Mouse (Mus musculus): ENCODE data around the gene Qpctl. TPM values are rescaled to one million over a fixed set of nuclear protein-coding genes. Genes with fewer than 3 reads are reported as not detected.

Gene Qpctl
- polyA plus RNA-seq, 1 experiment from 2014 or later: 28.8 TPM

DNA sequence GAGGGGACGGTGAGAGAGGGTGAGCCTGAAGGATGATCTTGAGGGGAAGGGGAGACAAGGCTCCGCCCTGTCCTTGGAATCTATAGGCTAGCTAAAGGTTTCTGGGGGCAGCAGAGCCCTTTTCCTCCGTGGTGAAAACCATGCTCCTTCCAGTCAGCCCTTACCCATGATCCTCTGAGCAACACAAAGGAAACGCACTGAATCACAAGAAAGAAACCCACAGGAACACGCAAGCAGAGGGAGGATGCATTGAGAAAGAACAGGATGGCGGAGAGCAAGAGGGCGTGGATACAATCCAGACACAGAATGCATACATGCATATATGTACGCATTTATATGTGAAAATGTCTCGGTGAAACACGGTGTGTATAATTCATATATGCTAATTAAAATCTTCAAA is 20.4 kb upstream of the Qpctl start:
- Histone ChIP-seq H3K9ac (ENCODE audit: low read depth, low read length) (no peak overlapping the region), H3K4me2 (ENCODE audit: low read length) (no peak overlapping the region), H3K4me1 (ENCODE audit: control insufficient read depth, insufficient read depth, low read length) (peaks cover 23% of the 10 kb centered on the region), H3K9me3 (replicated peaks; ENCODE audit: control insufficient read depth, low read length, poor library complexity, severe bottlenecking) (no peaks in the 10 kb centered on the region), H3K36me3 (ENCODE audit: control insufficient read depth, insufficient read depth, low read length) (no peaks in the 10 kb centered on the region), H3K27me3 (ENCODE audit: control insufficient read depth, insufficient read depth, low read depth, low read length) (peaks cover 3% of the 10 kb centered on the region; the same call in 1 of the 2 replicates), H3K4me3 (ENCODE audit: low read depth, low read length) (no peak overlapping the region), H3K27ac (ENCODE audit: low read length) (peak overlapping the region; percentile 2; the same call in 1 of the 2 replicates)
- WGBS: 53% methylated on average over 10 of the region's 10 CpGs
- ATAC-seq: no peak

GRCm38 (mm10) chr7:19166990-19167389 is 17.9 kb upstream of the Qpctl start:
- no peak overlapping the region for H3K4me3 ChIP-seq (ENCODE audit: low read depth, low read length)
- no peak overlapping the region for H3K27ac ChIP-seq (ENCODE audit: low read length)
- no peaks in the 10 kb centered on the region for H3K9me3 ChIP-seq (replicated peaks; ENCODE audit: control insufficient read depth, low read length, poor library complexity, severe bottlenecking)
- peaks cover 15% of the 10 kb centered on the region for H3K4me1 ChIP-seq (ENCODE audit: control insufficient read depth, insufficient read depth, low read length)
- peaks cover 8% of the 10 kb centered on the region for H3K27me3 ChIP-seq (ENCODE audit: control insufficient read depth, insufficient read depth, low read depth, low read length)
- WGBS: 90% methylated on average over 3 of the region's 3 CpGs
- ATAC-seq: no peak
- no peak overlapping the region for H3K9ac ChIP-seq (ENCODE audit: low read depth, low read length)
- H3K36me3 ChIP-seq (ENCODE audit: control insufficient read depth, insufficient read depth, low read length): no peaks in the 10 kb centered on the region
- H3K4me2 ChIP-seq (ENCODE audit: low read length): no peak overlapping the region

- H3K9me3 ChIP-seq (replicated peaks; ENCODE audit: control insufficient read depth, low read length, poor library complexity, severe bottlenecking): no peaks in the 10 kb centered on the region
- H3K27me3 ChIP-seq (ENCODE audit: control insufficient read depth, insufficient read depth, low read depth, low read length): peaks cover 8% of the 10 kb centered on the region
- peaks cover 10% of the 10 kb centered on the region for H3K4me1 ChIP-seq (ENCODE audit: control insufficient read depth, insufficient read depth, low read length)
- ATAC-seq: no peak
- H3K27ac ChIP-seq (ENCODE audit: low read length): no peak within 1 kb of the TSS
- H3K9ac ChIP-seq (ENCODE audit: low read depth, low read length): no peak within 1 kb of the TSS
- WGBS: 14% methylated on average over 12 of the region's 14 CpGs
- H3K4me2 ChIP-seq (ENCODE audit: low read length): peak within 1 kb of the TSS; percentile 33
- no peak within 1 kb of the TSS for H3K4me3 ChIP-seq (ENCODE audit: low read depth, low read length)
- H3K36me3 ChIP-seq (ENCODE audit: control insufficient read depth, insufficient read depth, low read length): no peaks in the 10 kb centered on the region
Measured at GRCm38 (mm10) chr7:19165656-19166423, 16.7 kb upstream of the Qpctl start, which contains the start of gene Gipr. Gene Gipr (minus strand): TSS chr7:19166127.

- Histone ChIP-seq H3K9me3 (replicated peaks; ENCODE audit: control insufficient read depth, low read length, poor library complexity, severe bottlenecking) (no peaks in the 10 kb centered on the region), H3K4me2 (ENCODE audit: low read length) (peak overlapping the region; percentile 33), H3K27ac (ENCODE audit: low read length) (no peak overlapping the region), H3K4me3 (ENCODE audit: low read depth, low read length) (no peak overlapping the region), H3K9ac (ENCODE audit: low read depth, low read length) (no peak overlapping the region), H3K36me3 (ENCODE audit: control insufficient read depth, insufficient read depth, low read length) (no peaks in the 10 kb centered on the region), H3K27me3 (ENCODE audit: control insufficient read depth, insufficient read depth, low read depth, low read length) (peaks cover 8% of the 10 kb centered on the region), H3K4me1 (ENCODE audit: control insufficient read depth, insufficient read depth, low read length) (peaks cover 13% of the 10 kb centered on the region)
- 4% methylated on average over 13 of the region's 13 CpGs for WGBS
- no peak for ATAC-seq
Measured at GRCm38 (mm10) chr7:19164978-19165377, 15.9 kb upstream of the Qpctl start.

DNA sequence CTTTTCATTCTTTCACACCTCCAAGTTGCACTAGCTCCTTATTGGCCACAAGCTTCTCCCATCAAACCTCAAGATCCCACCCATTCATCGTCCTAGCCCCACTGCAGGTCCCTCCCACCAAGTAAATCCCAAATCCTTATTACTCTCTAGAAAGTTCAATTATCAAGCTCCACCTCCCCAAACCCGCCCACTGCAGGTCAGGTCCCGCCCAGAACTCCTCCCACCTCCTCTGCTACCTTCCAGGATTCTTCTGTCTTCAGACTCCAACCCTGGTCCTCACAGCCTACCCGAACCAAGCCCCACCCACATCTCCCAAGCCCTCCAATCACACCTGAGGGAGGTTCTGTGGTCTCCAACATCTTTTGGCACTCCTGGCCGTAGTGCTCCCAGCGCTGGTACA is 15.1 kb upstream of the Qpctl start:
- no peak overlapping the region for H3K27ac ChIP-seq (ENCODE audit: low read length)
- H3K27me3 ChIP-seq (ENCODE audit: control insufficient read depth, insufficient read depth, low read depth, low read length): peaks cover 13% of the 10 kb centered on the region
- no peak for ATAC-seq
- H3K4me3 ChIP-seq (ENCODE audit: low read depth, low read length): no peak overlapping the region
- H3K36me3 ChIP-seq (ENCODE audit: control insufficient read depth, insufficient read depth, low read length): no peaks in the 10 kb centered on the region
- H3K4me1 ChIP-seq (ENCODE audit: control insufficient read depth, insufficient read depth, low read length): peaks cover 17% of the 10 kb centered on the region
- no peak overlapping the region for H3K9ac ChIP-seq (ENCODE audit: low read depth, low read length)
- no peak overlapping the region for H3K4me2 ChIP-seq (ENCODE audit: low read length)
- H3K9me3 ChIP-seq (replicated peaks; ENCODE audit: control insufficient read depth, low read length, poor library complexity, severe bottlenecking): no peaks in the 10 kb centered on the region
- 3% methylated on average over 6 of the region's 6 CpGs for WGBS

DNA sequence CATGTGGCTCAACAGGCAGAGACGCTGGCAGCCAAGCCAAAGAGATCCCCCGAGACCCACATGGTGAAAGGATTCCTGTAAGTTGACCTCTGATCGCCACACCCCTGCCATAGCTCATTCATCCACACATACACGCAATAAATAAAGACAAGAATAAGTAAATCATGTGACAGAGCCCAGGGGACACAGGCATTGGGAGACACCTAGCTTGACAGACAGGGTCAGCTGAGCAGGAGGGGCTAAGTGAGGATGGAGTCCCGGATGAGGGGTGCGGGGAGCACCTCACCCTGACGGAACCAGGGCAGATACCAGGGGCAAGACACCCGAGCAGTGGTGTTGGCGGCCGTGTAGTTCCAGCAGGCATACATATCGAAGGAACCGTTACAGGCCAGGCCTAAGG is 14.7 kb upstream of the Qpctl start:
- WGBS: 31% methylated on average over 12 of the region's 12 CpGs
- no peak overlapping the region for H3K9ac ChIP-seq (ENCODE audit: low read depth, low read length)
- peaks cover 13% of the 10 kb centered on the region for H3K27me3 ChIP-seq (ENCODE audit: control insufficient read depth, insufficient read depth, low read depth, low read length)
- H3K36me3 ChIP-seq (ENCODE audit: control insufficient read depth, insufficient read depth, low read length): no peaks in the 10 kb centered on the region
- no peaks in the 10 kb centered on the region for H3K9me3 ChIP-seq (replicated peaks; ENCODE audit: control insufficient read depth, low read length, poor library complexity, severe bottlenecking)
- no peak overlapping the region for H3K27ac ChIP-seq (ENCODE audit: low read length)
- H3K4me3 ChIP-seq (ENCODE audit: low read depth, low read length): no peak overlapping the region
- H3K4me2 ChIP-seq (ENCODE audit: low read length): no peak overlapping the region
- no peak for ATAC-seq
- H3K4me1 ChIP-seq (ENCODE audit: control insufficient read depth, insufficient read depth, low read length): peaks cover 17% of the 10 kb centered on the region

DNA sequence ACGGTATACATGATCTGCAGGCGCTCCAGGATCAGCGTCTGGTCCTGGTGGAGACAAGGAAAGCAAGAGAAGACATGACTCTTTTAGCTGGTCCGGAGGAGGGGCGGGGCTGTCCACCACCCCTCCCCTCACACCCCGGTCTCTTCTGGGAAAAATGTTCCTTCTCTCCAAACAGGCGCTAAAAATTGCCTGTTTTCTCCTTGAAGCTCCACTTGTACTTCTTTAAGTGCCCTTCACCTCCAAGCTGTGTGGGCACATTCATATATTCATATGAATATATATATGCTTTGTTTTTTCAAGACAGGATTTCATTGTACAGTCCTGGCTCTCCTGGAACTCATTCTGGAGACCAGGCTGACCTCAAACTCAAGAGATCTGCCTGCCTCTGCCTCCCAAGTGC is 13.8 kb upstream of the Qpctl start:
- H3K9me3 ChIP-seq (replicated peaks; ENCODE audit: control insufficient read depth, low read length, poor library complexity, severe bottlenecking): no peaks in the 10 kb centered on the region
- no peak for ATAC-seq
- H3K4me3 ChIP-seq (ENCODE audit: low read depth, low read length): no peak overlapping the region
- H3K4me2 ChIP-seq (ENCODE audit: low read length): no peak overlapping the region
- H3K4me1 ChIP-seq (ENCODE audit: control insufficient read depth, insufficient read depth, low read length): peaks cover 17% of the 10 kb centered on the region
- WGBS: 89% methylated on average over 7 of the region's 7 CpGs
- no peak overlapping the region for H3K27ac ChIP-seq (ENCODE audit: low read length)
- H3K27me3 ChIP-seq (ENCODE audit: control insufficient read depth, insufficient read depth, low read depth, low read length): peaks cover 11% of the 10 kb centered on the region
- H3K9ac ChIP-seq (ENCODE audit: low read depth, low read length): no peak overlapping the region
- H3K36me3 ChIP-seq (ENCODE audit: control insufficient read depth, insufficient read depth, low read length): no peaks in the 10 kb centered on the region

DNA sequence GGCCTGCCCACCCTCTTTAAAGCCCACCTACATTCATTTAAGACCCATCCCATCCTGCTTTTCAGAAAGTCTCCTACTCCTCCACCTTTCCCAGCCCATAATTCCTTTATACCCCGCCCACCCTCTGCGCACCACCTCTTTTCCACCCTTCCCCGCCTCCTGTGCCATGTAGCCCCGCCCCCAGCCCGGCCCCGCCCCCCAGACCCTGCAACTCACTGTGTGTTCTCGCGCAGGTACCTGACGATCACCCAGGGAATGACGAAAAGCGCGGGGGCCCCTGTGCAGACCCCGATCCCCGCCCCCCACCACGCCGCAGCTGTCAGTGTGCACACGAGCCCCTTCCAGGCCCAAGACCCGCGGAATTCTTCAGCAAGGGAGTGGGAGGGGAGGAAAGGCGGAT is 11.0 kb upstream of the Qpctl start:
- Histone ChIP-seq H3K36me3 (ENCODE audit: control insufficient read depth, insufficient read depth, low read length) (no peaks in the 10 kb centered on the region), H3K4me1 (ENCODE audit: control insufficient read depth, insufficient read depth, low read length) (peaks cover 16% of the 10 kb centered on the region), H3K4me2 (ENCODE audit: low read length) (peak overlapping the region; percentile 72), H3K27me3 (ENCODE audit: control insufficient read depth, insufficient read depth, low read depth, low read length) (peaks cover 11% of the 10 kb centered on the region), H3K9ac (ENCODE audit: low read depth, low read length) (peak overlapping the region; percentile 70), H3K9me3 (replicated peaks; ENCODE audit: control insufficient read depth, low read length, poor library complexity, severe bottlenecking) (no peaks in the 10 kb centered on the region), H3K4me3 (ENCODE audit: low read depth, low read length) (peak overlapping the region; percentile 45), H3K27ac (ENCODE audit: low read length) (no peak overlapping the region)
- WGBS: 2% methylated on average over 20 of the region's 20 CpGs
- ATAC-seq: peak; percentile 26; the same call in 1 of the 2 replicates

- Histone ChIP-seq H3K9me3 (replicated peaks; ENCODE audit: control insufficient read depth, low read length, poor library complexity, severe bottlenecking) (no peaks in the 10 kb centered on the region), H3K4me1 (ENCODE audit: control insufficient read depth, insufficient read depth, low read length) (peaks cover 13% of the 10 kb centered on the region), H3K27me3 (ENCODE audit: control insufficient read depth, insufficient read depth, low read depth, low read length) (peaks cover 9% of the 10 kb centered on the region), H3K4me3 (ENCODE audit: low read depth, low read length) (peak overlapping the region; percentile 45; the same call in 1 of the 2 replicates), H3K9ac (ENCODE audit: low read depth, low read length) (peak overlapping the region; percentile 70; the same call in 1 of the 2 replicates), H3K4me2 (ENCODE audit: low read length) (peak overlapping the region; percentile 72), H3K36me3 (ENCODE audit: control insufficient read depth, insufficient read depth, low read length) (no peaks in the 10 kb centered on the region), H3K27ac (ENCODE audit: low read length) (no peak overlapping the region)
- WGBS: 11% methylated on average over 18 of the region's 18 CpGs
- ATAC-seq: no peak
Measured at GRCm38 (mm10) chr7:19159411-19159810, 10.3 kb upstream of the Qpctl start.
